Mouse (Mus musculus): ENCODE data around the gene Gal3st2c.
"Not testable (repeated sequence)": the region's sequence is repeated elsewhere in the genome, so short reads cannot be mapped to it uniquely, and the experiment has no call there.

- not testable (repeated sequence) for TF ChIP-seq CTCF (IDR thresholded peaks at IDR 0.05; ENCODE audit: low read depth, low read length); POLR2AphosphoS5 (IDR thresholded peaks at IDR 0.05; ENCODE audit: insufficient replicate concordance, low read depth, low read length); TAL1 (conservative IDR thresholded peaks at IDR 0.05; ENCODE audit: low read depth, low read length)
Observed at GRCm38 (mm10) chr1:93970797-93971196, 19.5 kb upstream of the Gal3st2c start.
